Mouse (Mus musculus) hindbrain, embryonic 13.5 days (tissue): ENCODE data around the gene Rab25. TPM values are rescaled to one million over a fixed set of nuclear protein-coding genes. Genes with fewer than 3 reads are reported as not detected.

Experiments used
- microRNA counts: library from miRNA; unstranded; fragments of <30 nt; microRNA quantifications from one replicate; lab custom pipeline; 2016
- microRNA-seq: library from miRNA; unstranded; fragments of <30 nt; microRNA quantifications from one replicate; pipeline ENCODE4, GENCODE M21; 2016
- polyA plus RNA-seq: library from polyadenylated mRNA; unstranded; fragments of >200 nt; fragmentation: Nextera tagmentation; extraction: Ambion mirVana; gene quantifications from 2 replicates; pipeline ENCODE4 v1.2.1, GENCODE M21; 2015

Rab25 gene
- polyA plus RNA-seq, 1 experiment from 2014 or later: not detected

MicroRNAs encoded within 50 kb of the gene (microRNA counts, 519-probe panel; counts per million panel counts)
- 51.3 counts per million for microRNA mmu-miR-1905 (lab: Ali Mortazavi, UCI)

Small RNAs within 50 kb of the gene (microRNA-seq; reads per million reads assigned to microRNA genes)
- gene Mir1905: not detected

Other genes with a start within 250 kb of the Rab25 start
- 122 and 129 TPM in 2 replicates for gene Glmp, start 223.3 kb downstream of the Rab25 start, polyA plus RNA-seq
- gene Tmem79, start 212.2 kb downstream of the Rab25 start, polyA plus RNA-seq: 1.2 and 1.3 TPM in 2 replicates
- gene Smg5, start 212.0 kb downstream of the Rab25 start, polyA plus RNA-seq: 66.2 and 69.1 TPM in 2 replicates
- gene Paqr6, start 183.7 kb downstream of the Rab25 start, polyA plus RNA-seq: 2.6 and 2.9 TPM in 2 replicates
- gene Bglap3, start 175.6 kb downstream of the Rab25 start, polyA plus RNA-seq: 0.19 TPM in 1 of 2 replicates, not detected in the other
- not detected in 2 replicates for gene Bglap2, start 169.6 kb downstream of the Rab25 start, polyA plus RNA-seq
- gene Bglap, start 163.8 kb downstream of the Rab25 start, polyA plus RNA-seq: not detected in 2 replicates
- gene Pmf1, start 138.0 kb downstream of the Rab25 start, polyA plus RNA-seq: 36.9 and 37.8 TPM in 2 replicates
- gene Slc25a44, start 123.2 kb downstream of the Rab25 start, polyA plus RNA-seq: 32.5 and 32.8 TPM in 2 replicates
- 25.5 and 27.4 TPM in 2 replicates for gene Sema4a, start 87.1 kb downstream of the Rab25 start, polyA plus RNA-seq
- gene Lmna, start 38.3 kb downstream of the Rab25 start, polyA plus RNA-seq: 31.9 and 35.0 TPM in 2 replicates
- gene Mex3a, start 15.9 kb downstream of the Rab25 start, polyA plus RNA-seq: 38.9 and 40.0 TPM in 2 replicates
- gene Lamtor2, start 4.8 kb upstream of the Rab25 start, polyA plus RNA-seq: 179 and 182 TPM in 2 replicates
- 36.7 and 38.3 TPM in 2 replicates for gene Ubqln4, start 5.5 kb upstream of the Rab25 start, polyA plus RNA-seq
- 154 and 163 TPM in 2 replicates for gene Ssr2, start 27.6 kb upstream of the Rab25 start, polyA plus RNA-seq
- 160 and 165 TPM in 2 replicates for gene Arhgef2, start 57.7 kb upstream of the Rab25 start, polyA plus RNA-seq
- gene Rxfp4, start 104.8 kb upstream of the Rab25 start, polyA plus RNA-seq: not detected in 2 replicates
- gene Khdc4, start 137.5 kb upstream of the Rab25 start, polyA plus RNA-seq: 97.7 and 99.4 TPM in 2 replicates
- gene Rit1, start 168.5 kb upstream of the Rab25 start, polyA plus RNA-seq: 57.9 and 59.0 TPM in 2 replicates
- gene Syt11, start 226.9 kb upstream of the Rab25 start, polyA plus RNA-seq: 212 and 215 TPM in 2 replicates